Mouse (Mus musculus): ENCODE data around the gene Gata5.

Gene Gata5

GRCm38 (mm10) chr2:180306423-180307168 lies 27.9 kb downstream of the Gata5 start:
- DNase-seq (ENCODE audit: low spot score): no peak

- no peak for DNase-seq (ENCODE audit: low spot score)
These were observed 28.5 kb downstream of the Gata5 start for GRCm38 (mm10) chr2:180306009-180306408.

- no peak for DNase-seq (ENCODE audit: low spot score)
These were observed 29.0 kb downstream of the Gata5 start for GRCm38 (mm10) chr2:180305490-180305889.

- DNase-seq (ENCODE audit: low spot score): no peak
These were observed 29.9 kb downstream of the Gata5 start for GRCm38 (mm10) chr2:180304554-180304953.

GRCm38 (mm10) chr2:180303468-180303867 lies 31.0 kb downstream of the Gata5 start:
- no peak for DNase-seq (ENCODE audit: low spot score)

GRCm38 (mm10) chr2:180302201-180302600 lies 32.3 kb downstream of the Gata5 start:
- no peak for DNase-seq (ENCODE audit: low spot score)

GRCm38 (mm10) chr2:180300771-180301170 lies 33.7 kb downstream of the Gata5 start:
- no peak for DNase-seq (ENCODE audit: low spot score)

- DNase-seq (ENCODE audit: low spot score): no peak
These were observed 34.2 kb downstream of the Gata5 start for GRCm38 (mm10) chr2:180300252-180300651.

- DNase-seq (ENCODE audit: low spot score): no peak
These were observed 41.6 kb downstream of the Gata5 start for GRCm38 (mm10) chr2:180292906-180293305.

- DNase-seq (ENCODE audit: low spot score): no peak
These were observed 42.5 kb downstream of the Gata5 start for GRCm38 (mm10) chr2:180292026-180292425.

GRCm38 (mm10) chr2:180291566-180291965 lies 42.9 kb downstream of the Gata5 start:
- DNase-seq (ENCODE audit: low spot score): no peak

GRCm38 (mm10) chr2:180290503-180290902 lies 44.0 kb downstream of the Gata5 start:
- DNase-seq (ENCODE audit: low spot score): no peak

- DNase-seq (ENCODE audit: low spot score): no peak
These were observed 44.9 kb downstream of the Gata5 start, which contains the start of gene Rbbp8nl for GRCm38 (mm10) chr2:180289440-180290108. Gene Rbbp8nl, minus strand, starts transcription at chr2:180289879.

- DNase-seq (ENCODE audit: low spot score): no peak
These were observed 45.5 kb downstream of the Gata5 start for GRCm38 (mm10) chr2:180288966-180289365.

- no peak for DNase-seq (ENCODE audit: low spot score)
These were observed 55.2 kb downstream of the Gata5 start for GRCm38 (mm10) chr2:180279321-180279720.

- no peak for DNase-seq (ENCODE audit: low spot score)
These were observed 56.7 kb downstream of the Gata5 start for GRCm38 (mm10) chr2:180277773-180278320.

GRCm38 (mm10) chr2:180276851-180277259 lies 57.6 kb downstream of the Gata5 start:
- peak; percentile 30 for DNase-seq (ENCODE audit: low spot score)

GRCm38 (mm10) chr2:180276385-180276784 lies 58.1 kb downstream of the Gata5 start:
- DNase-seq (ENCODE audit: low spot score): no peak

- peak; percentile 57 for DNase-seq (ENCODE audit: low spot score)
These were observed 58.7 kb downstream of the Gata5 start for GRCm38 (mm10) chr2:180275836-180276235.

Measured in spleen, adult 12 weeks (tissue).